Mouse (Mus musculus): ENCODE results near the gene Fcor.

Fcor gene

GRCm38 (mm10) chr8:3671980-3672491 is at the start of gene Fcor:
Fcor (minus strand) TSS chr8:3672362.
- peak; percentile 95 to 98 for DNase-seq

- DNase-seq = peak; percentile 73 to 79
Observed at GRCm38 (mm10) chr8:3721041-3721440, 48.9 kb upstream of the Fcor start.

GRCm38 (mm10) chr8:3720551-3720950 is 48.4 kb upstream of the Fcor start, which contains the start of gene Clec4g:
Clec4g (minus strand) TSS chr8:3720651.
- DNase-seq = no peak

DNA sequence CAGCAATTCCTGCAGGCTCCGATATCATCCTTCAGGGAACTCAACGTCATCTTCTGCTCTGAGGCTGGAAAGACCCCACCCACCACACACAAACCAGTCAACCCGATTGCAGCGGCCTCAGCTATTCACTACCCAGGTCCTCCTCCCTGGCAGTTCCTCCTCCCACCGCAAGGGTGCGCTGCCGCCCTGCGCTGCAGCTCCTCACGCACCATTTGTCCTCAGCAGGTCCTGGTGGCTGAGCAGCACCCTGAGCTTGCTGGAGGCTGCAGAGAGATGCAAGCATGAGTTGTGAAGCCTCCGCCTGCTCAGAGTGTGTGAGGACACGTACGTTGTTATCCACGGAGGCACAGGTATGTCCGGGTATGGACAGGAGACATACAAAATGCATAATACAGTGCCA is 46.4 kb upstream of the Fcor start:
- DNase-seq = peak; percentile 87 to 89

DNA sequence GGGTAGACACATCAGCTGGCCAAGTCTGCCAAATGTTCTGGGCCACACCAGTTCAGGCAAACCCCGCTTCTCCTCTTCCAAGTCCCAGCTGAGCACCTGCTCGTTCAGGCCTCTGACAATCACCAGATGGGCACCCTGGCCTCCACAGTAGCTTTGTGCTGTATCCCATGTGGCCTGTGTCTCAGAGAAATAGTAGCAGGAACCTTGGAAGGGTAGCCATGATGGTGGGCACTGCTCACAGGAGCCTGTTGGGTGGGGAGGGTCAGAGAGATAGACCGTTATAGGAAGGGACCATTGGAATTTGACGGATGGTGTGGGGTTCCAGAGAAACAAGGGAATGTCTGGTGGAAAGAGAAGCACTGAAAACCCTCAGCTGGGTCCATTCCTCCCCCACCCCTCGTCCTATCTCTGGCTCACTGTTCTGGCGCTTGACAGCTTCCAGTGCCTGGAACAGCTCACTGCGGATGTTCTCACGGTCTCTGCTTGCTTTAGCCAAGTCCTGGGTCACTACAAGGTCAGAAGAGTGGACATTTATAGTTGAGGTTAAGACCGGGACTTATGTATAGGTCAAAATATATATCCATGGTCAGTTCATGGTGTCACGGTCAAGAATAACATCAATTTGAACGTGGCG is 45.3 kb upstream of the Fcor start:
- no peak for DNase-seq

GRCm38 (mm10) chr8:3711646-3712045 is 39.5 kb upstream of the Fcor start:
- no peak for DNase-seq

DNA sequence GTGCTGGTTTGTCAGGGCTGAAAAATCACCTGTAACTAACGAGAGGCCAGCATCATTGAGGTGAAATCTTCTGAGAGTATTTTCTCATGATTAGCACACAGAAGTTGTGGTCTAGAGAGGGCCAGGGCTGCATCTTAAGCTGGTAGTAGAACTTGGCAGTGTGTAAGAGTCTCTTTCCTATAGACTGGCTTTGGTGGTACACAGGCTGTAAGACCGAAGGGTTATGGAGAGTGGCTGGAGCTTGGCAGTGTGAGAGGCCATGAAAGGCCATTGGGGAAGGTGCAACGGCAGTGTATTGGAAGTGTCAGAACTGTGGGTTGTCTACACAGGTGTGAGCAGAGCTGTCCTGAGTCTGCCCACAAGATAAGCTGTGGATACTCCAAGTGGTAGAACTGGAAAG is 38.1 kb upstream of the Fcor start:
- DNase-seq = no peak

DNA sequence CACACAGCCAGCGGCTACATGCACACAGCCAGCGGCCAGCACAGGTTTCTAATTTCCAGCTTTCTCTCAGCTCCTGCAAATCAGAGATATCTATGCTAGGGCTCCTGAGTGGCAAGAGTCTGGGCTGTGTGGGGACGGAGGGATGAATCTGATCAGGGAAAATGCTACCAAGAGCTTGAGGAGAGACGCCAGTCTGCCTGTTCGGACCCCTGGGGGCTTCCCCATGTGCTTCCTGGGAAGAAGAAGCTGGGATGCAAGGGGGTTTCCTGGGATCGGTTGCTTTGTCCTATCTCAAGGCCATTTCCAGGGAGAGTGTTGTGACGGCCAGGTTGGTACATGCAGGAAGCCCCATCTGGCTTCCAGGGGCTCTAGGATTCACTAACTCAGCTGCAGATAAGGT is 35.4 kb upstream of the Fcor start:
- no peak for DNase-seq

GRCm38 (mm10) chr8:3705711-3706110 is 33.5 kb upstream of the Fcor start:
- DNase-seq = peak; percentile 22 to 26

DNA sequence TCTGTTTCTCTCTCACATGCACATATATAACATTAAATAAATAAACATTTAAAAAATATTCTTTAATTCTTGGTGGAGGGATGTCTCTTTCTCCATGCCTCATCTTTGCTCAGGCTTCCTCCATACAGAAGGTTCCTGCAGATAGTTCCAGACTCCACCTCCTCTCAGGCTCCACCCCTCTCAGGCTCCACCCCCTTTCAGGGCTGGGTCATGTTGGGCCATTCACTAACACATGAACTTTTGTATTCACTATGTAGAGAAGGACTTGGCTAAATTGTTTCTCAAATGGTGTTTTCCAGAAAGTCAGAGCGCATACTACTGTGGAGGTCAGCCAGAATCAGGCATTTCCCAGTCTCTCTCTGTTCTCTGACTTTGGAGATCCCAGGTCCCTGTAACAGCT is 29.3 kb upstream of the Fcor start:
- no peak for DNase-seq

GRCm38 (mm10) chr8:3694121-3694520 is 22.0 kb upstream of the Fcor start, which contains the start of gene Fcer2a:
Fcer2a (minus strand) TSS chr8:3694175.
- DNase-seq = no peak

- no peak for DNase-seq
Observed at GRCm38 (mm10) chr8:3690774-3691173, 18.6 kb upstream of the Fcor start.

DNA sequence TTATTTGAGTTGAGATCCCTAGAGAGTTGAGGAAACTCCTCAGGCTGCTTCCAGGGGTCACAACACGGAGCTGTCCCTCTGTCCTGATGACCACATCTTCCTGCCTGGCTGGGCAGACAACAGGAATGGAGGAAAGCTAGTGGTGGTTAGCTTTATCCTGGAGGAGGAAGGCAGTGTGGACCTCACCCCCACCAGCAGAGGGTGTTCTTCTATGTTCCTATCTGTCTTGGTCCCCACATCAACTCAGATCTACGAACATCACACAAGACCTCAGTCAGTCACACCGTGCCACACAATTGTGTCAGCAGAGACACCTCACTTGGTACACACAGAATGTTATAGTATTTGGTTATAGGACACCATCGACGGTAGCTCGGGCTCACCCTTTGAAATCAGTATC is 15.4 kb upstream of the Fcor start:
- no peak for DNase-seq

- no peak for DNase-seq
Observed at GRCm38 (mm10) chr8:3685422-3685821, 13.3 kb upstream of the Fcor start.

DNA sequence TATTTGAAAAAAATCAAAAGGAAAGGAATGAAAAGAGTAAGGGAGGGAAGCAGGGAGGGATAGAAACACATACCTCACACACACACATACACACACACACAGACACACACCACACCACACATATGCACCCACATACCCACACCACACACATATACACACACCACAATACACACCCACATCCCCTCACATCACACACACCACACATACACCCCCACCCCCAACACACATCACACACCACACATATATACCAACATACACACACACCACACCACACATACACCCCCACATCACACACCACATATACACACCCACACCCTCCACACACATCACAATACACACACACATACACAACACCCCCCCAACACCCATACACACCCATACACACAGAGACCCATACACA is 12.4 kb upstream of the Fcor start:
- DNase-seq = no peak

- peak; percentile 88 to 89 for DNase-seq
Observed at GRCm38 (mm10) chr8:3683408-3684176, 11.4 kb upstream of the Fcor start.

DNA sequence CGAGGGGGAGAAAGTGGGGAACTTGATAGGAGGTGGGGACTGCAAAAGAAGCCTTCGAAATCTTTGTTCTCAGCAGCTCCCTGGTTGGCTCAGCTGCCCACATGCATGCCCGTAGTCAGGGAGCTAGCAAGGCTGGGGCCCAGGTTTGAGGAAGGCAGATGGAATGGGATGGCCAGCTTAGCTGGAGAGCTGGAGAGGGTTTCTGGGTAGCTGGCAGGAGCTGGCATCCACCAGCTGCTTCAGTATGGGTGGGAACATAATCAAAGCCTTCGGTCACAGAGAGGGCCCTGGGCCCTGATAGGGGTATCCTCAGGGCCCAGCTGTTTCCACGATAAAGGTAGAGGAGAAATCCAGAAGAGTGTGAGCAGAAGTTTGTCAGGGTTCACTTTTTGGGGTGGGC is 10.3 kb upstream of the Fcor start:
- DNase-seq = peak; percentile 63 to 68

DNA sequence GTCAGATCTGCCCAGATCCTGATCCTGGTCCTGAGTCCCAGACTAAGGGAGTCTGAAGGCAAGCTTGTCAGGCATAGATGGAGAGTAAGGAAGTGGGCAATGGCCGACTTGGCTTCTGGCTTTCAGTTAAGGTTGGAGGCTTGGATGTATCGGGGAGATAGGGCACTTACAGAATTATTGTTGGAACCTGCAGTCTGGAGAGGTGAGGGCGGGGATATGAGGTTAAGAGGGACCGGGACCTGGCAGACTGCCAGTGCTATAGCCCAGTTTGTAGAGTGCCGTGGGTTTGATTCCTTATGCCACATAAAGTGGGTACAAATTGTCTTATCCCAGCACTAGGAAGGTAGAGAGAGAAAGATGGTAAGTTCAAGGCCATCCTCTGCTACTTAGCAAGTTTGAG is 7.5 kb upstream of the Fcor start:
- DNase-seq = peak; percentile 36 to 40

- DNase-seq = peak; percentile 62 to 69
Observed at GRCm38 (mm10) chr8:3679236-3679635, 7.1 kb upstream of the Fcor start.

DNA sequence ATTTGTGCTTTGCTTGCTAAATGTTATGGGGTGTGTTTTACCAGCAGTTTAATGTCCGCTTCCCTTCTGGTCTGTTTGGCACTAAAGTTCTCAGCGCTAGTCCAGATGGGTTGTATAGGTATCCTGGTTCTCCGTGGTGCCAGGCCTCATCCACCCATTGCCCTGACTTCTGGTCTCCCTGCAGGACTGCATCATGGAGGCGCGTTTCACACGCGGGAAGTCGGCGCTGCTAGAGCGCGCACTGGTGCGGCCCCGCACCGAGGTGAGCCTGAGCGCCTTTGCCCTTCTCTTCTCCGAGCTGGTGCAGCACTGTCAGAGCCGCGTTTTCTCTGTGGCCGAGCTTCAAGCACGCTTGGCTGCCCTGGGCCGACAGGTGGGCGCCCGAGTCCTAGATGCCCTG is 6.7 kb upstream of the Fcor start:
- no peak for DNase-seq

- DNase-seq = peak; percentile 33 to 49
Observed at GRCm38 (mm10) chr8:3676993-3677579, 4.9 kb upstream of the Fcor start.

DNA sequence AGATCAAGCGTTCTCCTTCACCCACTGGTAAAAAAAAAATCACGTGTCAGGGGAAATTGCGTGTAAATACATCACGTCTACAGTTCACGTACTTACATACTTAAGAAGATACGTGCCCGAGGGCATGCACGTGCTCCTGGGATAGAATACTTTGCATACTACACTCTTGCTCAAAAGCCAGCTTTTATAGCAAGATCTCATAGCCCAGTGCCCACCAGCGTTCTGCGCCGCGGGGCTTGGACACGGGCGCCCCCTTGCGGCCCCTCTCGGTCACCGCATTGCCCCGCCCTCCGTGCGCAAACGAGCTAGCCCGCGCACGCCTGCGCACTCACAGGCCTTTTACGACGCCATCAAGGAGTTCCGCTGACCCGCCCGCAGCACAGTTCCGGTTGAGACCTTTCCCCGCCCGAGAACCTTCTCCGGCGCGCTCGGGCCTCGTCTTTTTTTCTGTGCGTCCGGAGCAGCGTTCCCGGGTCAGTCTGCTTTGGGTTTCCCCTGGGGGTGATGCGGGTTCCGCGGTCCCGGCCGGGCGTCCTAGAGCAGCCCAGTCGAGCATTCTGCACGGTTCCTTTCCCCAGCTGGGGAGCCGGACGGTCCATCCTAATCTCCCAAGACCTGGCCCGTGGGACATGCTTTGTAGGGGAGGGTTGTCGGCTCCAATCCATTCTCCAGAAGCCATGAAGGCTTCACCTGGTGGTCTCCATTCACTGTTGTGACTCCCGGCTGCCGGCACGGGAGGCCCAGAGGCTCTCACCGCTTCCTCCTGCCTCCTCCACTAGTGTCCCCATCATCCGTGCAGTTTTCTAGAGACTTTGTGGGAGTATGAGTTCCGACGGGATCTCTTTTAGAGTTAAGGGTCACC is 4.2 kb upstream of the Fcor start, which contains the start of gene Trappc5:
Gene Trappc5, plus strand, starts transcription at position 169 of the 862 bp plus-strand sequence.
- DNase-seq = peak; percentile 96 to 98

GRCm38 (mm10) chr8:3674671-3675070 is 2.5 kb upstream of the Fcor start:
- no peak for DNase-seq
